Mouse (Mus musculus): Measurements from ENCODE around the gene Qars.

Qars gene

DNA sequence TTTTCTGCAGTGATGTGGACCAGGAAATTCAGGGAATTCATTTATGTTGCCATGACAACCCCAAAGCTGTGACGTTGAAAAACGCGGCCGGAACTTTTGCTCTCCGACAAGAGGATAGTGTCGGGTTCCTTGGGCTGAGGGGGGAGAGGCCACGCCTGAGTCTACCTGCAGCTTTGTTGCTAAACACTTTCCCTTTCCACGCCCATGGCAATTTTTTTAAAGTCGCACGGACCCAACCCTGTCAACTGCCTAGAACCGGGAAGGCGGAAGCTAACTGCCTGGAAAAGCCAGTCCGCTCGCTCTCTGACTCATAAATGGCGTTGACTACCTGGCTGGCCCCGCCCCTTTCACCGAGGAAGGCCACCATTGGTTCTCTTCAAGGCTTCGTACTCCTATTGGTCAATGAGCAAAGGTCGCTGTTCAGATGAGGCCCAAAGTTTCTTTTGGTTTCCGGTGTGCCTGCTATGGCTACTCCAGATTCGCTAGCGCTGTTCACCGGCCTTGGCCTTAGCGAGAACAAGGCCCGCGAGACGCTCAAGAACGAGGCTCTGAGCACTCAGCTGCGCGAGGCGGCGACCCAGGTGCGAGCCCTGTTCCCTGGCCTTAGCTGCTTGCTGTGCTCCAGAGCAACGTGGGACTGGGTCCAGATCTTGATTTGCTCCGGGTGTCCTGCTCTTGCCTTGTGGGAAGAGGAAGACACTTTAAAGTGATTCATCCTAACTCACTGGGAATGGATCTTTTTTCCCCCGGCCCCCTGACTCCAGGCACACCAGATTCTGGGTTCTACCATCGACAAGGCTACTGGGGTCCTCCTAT lies at the start of gene Qars:
Qars (plus strand) TSS at position 88 of the 816 bp plus-strand sequence.
- peak; percentile 96 for DNase-seq

DNA sequence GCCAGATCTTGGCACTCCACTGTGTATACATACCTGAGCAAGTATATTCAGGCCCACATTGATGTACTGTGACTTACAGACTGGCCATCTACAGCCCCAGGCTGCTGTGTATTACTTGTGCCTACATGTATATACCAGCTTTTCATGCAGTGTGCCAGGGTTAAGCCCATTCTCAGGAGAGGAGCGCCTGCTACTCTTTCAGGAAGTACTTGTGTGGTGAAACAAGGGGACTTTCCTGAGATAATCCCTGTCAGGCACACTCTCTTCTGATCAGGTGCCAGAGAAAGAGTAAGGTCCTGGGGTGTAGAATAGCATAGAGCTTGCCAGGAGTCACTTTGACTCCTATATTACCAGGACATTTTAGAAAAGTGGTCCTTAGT lies 47.6 kb upstream of the Qars start:
- no peak for DNase-seq

- peak; percentile 89 for DNase-seq
Observed at GRCm38 (mm10) chr9:108460319-108461178, 47.0 kb upstream of the Qars start, which contains the start of gene Ccdc71. Gene Ccdc71, plus strand, starts transcription at chr9:108460527.

GRCm38 (mm10) chr9:108461181-108461631 lies 46.3 kb upstream of the Qars start, which contains the start of gene Klhdc8b:
Gene Klhdc8b, minus strand, starts transcription at chr9:108461581.
- DNase-seq = no peak

GRCm38 (mm10) chr9:108461675-108462074 lies 45.8 kb upstream of the Qars start:
- DNase-seq = no peak

GRCm38 (mm10) chr9:108462192-108462591 lies 45.3 kb upstream of the Qars start:
- no peak for DNase-seq

GRCm38 (mm10) chr9:108463713-108464112 lies 43.8 kb upstream of the Qars start:
- no peak for DNase-seq

GRCm38 (mm10) chr9:108466219-108466618 lies 41.3 kb upstream of the Qars start:
- no peak for DNase-seq

- no peak for DNase-seq
Observed at GRCm38 (mm10) chr9:108469430-108469829, 38.1 kb upstream of the Qars start.

- no peak for DNase-seq
Observed at GRCm38 (mm10) chr9:108469845-108470244, 37.7 kb upstream of the Qars start.

DNA sequence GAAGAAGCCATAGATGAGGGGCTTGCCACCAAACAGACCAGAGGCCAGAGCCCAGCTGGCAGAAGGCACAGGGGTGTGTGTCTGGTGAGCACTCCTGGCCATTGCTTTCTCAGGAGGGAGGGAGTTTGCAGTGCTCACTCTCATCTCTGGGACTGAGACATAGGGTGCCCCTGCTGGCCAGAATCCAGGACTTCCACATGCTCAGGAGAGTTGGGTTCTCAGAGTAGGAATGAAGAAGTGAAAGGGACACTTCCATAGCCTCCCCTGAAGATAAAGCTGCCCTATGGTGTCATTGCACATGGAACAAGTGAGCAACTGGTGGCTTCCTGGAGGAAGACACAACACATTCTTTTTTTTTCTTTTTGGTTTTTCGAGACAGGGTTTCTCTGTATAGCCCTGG lies 33.0 kb upstream of the Qars start:
- no peak for DNase-seq

DNA sequence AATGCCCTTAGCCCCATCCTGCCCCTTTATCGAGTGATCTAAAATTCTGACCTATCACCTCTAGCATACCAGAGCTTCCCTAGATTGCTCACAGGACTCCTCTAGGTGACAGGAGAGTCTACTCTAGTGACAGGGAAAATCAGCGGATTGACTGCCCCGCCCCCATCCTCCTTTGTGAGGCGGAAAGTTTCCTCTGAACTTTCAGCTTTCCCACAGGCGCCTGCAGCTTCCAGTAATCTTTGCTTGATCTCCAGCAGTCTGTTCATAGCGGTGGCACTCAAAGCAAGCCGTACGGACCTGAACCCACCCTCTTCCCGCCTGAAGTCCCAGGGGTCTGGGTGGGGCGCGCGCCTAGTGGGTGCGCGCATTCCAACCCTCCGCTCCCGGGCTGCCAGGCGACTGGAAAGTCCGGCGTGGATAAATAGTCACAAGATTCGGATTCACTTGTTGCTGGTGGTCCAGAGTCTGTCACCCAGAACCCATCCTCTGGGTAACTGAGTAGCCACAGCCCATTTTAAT lies 28.8 kb upstream of the Qars start:
- DNase-seq = no peak

GRCm38 (mm10) chr9:108479241-108479640 lies 28.3 kb upstream of the Qars start:
- no peak for DNase-seq

GRCm38 (mm10) chr9:108479721-108480351 lies 27.7 kb upstream of the Qars start, which contains the start of gene Lamb2:
Gene Lamb2, plus strand, starts transcription at chr9:108479736.
- no peak for DNase-seq

DNA sequence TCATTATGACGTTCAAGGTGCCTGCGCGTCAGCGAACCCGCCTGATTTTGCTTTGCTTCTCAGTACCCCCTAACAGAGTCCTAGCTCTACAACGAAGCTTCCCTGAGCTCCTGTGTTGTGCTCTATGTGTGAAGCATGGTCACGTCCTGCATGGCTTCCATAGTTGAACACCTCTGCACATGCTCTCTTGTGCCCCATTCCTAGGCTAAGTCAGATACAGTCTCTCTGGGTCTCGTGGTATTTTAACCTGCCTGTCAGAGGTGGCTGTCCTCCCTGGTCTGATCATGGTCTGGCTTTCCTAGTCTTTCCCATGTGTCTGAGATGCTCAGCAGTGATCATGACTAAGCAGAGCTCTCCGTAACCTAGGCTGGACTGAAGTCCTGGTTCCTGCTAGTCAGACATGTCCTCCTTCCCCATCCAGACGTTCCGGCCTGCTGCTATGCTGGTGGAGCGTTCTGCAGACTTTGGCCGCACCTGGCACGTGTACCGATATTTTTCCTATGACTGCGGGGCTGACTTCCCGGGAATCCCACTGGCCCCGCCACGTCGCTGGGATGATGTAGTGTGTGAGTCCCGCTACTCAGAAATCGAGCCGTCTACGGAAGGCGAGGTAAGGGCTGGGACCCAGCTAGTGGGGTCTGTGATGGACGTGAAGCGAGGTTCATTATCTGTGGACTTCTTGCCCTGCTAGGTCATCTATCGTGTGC lies 26.5 kb upstream of the Qars start:
- no peak for DNase-seq

DNA sequence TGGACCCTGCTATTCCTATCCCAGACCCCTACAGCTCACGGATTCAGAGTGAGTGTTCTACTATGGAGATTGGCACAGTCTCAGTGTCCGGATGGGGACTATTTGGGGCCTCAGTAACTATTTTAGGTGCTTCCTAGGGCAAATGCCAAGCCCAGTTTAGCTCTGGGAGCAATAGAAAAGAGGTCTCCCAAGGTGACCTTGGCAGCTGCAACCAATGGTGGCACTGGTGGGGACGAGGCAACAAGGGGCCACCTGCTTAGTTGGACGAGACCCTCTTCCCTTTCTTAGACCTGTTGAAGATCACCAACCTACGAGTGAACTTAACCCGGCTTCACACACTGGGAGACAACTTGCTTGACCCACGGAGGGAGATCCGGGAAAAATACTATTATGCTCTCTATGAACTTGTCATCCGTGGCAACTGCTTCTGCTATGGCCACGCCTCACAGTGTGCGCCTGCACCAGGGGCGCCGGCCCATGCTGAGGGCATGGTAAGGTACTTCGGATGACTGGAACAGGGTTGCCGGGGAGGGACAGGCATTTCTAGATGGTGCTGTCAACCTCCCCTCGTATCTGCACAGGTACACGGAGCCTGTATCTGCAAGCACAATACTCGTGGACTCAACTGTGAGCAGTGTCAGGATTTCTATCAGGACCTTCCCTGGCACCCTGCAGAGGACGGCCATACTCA lies 25.8 kb upstream of the Qars start:
- no peak for DNase-seq

GRCm38 (mm10) chr9:108483051-108483790 lies 24.3 kb upstream of the Qars start:
- no peak for DNase-seq

DNA sequence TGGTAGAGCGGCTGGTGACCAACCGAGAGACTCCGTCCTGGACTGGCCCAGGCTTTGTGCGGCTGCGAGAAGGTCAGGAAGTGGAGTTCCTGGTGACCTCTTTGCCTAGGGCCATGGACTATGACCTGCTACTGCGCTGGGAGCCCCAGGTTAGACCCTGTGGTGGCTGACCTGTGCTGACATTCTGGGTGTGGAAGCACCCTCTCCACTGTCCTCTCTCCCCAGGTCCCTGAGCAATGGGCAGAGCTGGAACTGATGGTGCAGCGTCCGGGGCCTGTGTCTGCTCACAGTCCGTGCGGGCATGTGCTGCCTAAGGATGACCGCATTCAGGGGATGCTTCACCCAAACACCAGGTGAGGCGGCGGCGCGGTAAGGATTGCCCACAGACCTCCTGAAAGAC lies 23.5 kb upstream of the Qars start:
- DNase-seq = no peak

GRCm38 (mm10) chr9:108485301-108485875 lies 22.1 kb upstream of the Qars start:
- DNase-seq = no peak

DNA sequence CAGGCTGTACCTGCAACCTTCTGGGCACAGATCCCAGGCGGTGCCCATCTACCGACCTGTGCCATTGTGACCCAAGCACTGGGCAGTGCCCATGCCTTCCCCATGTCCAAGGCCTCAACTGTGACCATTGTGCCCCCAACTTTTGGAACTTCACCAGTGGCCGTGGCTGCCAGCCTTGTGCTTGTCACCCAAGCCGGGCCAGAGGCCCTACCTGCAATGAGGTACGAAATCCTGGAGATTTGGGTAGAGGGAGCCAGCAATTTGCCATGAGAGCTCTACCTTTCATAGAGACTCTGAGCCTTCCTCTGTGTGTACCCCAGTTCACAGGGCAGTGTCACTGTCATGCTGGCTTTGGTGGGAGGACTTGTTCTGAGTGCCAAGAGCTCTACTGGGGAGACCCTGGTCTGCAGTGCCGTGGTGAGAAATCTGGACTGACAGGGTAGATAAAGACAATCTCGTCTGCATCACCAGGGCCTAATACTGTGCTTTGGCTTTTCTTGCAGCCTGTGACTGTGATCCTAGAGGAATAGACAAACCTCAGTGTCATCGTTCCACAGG lies 20.5 kb upstream of the Qars start:
- no peak for DNase-seq

All from layer of hippocampus, adult 9-11 months (tissue).